Mouse (Mus musculus) right cerebral cortex, adult 2 months (tissue): ENCODE results near the gene Mmrn1.

Experiments
- DNase-seq, 2 experiments: peaks; one replicate each; pipeline ENCODE4 v3.0.0; 2021 to 2022; ENCODE audit warnings: low spot score in 2 of 2

Gene Mmrn1

DNA sequence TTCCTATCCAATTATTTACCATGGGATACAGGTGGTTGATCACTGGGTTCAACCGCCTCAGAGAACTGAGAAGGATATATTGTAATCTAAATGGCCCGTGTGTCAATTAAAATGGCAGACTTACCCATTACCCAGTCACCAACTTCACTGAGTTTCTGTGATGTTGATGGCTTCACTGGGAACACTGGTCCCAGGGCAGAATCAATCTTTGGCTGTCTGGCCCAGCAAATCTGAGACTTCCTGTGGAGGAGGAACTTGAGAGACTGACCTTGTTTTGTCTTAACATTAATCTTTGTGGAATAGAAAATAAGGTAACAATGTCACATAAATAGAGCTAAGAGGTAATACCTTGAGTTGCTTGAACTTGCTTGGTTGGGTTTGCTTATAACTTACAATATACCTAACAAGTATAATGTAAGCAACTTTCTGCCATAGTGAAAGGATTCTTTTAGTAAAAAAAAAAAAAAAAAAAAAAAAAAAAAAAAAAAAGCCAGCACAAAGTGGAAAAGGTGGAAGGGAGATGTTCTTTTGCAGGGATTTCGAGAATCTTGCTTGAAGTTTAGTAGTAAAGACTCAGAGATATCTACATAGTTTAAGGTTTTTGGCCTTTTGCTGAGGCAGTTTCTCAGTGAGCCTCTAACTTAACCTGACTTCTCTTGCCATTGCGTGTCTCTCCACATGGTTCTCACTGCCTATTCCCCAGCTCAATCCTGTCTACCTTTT, 68.8 kb downstream of the Mmrn1 start:
- no peak for DNase-seq

DNA sequence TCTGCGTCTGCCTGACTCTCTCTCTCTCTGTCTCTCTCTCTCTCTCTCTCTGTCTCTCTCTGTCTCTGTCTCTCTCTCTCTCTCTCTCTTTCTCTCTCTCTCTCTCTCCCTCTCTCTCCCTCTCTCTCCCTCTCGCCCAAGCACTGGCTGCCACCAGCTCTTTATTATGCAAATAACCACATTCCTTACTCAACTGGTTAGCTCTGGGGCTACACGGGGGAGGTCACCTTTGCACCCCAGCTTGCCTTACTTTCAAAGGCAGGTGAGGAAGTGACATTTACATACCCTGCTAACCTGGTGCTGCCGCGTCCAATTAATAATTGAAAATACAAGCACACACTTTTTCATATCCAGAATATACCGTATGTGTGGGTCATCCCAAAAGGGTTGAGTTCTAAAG, 69.3 kb downstream of the Mmrn1 start:
- no peak for DNase-seq

DNA sequence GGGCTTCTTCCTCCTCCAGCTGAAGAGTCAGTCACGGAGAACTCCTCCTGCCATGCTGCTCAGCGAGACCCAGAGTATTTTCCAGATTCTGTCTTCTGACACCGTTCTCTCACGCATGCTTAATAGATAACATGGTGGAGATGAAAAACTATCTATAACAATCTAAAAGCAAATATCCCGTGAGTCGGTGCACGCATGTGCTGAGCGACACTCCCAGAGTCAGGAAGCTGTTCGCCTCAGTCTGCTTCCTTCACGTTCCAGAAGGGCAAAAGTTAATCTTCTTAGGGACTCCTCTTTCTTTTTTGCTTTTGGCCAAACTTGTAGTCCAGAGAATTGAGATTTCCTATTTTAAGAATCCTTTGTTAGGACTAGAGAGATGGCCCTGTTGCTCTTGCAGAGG, 69.7 kb downstream of the Mmrn1 start:
- no peak for DNase-seq

DNA sequence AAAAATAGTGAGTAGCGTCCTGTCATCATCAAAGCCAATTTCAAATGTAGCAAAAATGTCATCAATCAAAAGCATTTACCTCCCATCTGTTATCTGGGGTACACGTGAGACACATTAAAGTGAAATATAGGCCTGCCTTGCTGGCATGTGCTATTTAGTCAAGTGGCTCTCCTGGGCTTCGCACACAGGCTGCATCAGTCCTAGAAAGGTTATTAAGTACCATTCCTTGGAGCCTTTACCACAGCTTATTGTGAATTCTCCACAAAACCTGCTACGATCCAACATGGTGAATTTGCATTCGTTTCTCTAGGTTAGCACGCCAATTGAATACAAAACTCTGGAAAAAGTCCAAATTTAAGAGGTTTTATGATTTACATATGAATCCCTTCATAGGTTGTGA, 70.8 kb downstream of the Mmrn1 start:
- DNase-seq, result no peak

DNA sequence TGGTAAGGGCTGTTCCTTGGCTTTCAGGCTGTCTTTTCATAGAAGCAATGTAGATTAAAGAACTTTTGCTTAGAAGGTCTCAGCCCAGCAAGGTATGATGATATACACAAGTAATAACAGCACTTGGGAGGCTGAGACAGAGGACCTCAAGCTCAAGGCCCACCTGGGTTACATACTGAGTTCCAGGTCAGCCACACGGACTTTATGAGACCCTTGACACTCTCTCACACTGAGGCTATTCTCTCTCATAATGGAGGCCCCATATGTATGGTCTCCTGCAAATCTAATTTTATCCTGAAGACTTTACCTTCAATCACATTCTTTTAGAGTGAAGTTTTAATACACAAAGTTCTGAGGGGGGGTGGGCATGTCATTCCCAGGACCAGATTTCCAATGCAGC, 71.6 kb downstream of the Mmrn1 start:
- no peak for DNase-seq

DNA sequence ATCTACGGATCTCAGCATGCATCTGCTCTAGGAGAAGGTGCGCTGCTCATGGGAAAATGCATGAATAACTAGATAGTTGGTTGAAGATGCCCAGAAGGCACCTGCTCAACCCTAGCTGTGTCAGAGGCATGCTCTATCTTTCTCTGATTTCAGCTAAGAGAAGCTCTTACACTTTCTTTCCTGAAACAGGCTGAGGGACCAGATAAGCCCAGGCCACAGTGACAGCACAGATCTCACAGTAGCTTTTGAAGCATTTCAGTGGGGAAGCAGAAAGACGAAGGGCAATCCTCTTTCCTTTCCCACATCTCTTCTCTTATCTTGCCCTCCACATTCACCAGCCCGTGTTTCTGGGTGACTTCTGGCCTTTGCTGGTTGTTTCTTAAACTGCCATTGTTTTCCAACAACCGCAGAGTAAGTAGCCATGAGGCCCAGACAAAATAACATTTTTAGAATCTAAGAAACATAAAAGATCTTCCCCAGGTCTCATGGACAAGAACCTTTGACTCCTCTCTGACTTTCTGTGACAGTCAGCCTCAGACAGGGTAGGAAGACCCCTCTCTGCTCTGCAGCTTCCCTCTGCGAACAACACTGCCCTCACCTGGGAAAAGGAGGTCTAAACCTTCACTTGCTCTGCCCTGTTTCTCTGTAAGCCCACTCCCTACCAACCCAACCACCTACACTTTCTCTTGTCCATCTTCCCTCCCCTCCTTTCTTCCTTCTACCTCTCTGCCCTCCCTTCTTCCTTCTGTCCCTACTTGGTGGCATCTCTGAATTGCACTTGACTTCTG, 76.4 kb downstream of the Mmrn1 start:
- DNase-seq, result no peak

DNA sequence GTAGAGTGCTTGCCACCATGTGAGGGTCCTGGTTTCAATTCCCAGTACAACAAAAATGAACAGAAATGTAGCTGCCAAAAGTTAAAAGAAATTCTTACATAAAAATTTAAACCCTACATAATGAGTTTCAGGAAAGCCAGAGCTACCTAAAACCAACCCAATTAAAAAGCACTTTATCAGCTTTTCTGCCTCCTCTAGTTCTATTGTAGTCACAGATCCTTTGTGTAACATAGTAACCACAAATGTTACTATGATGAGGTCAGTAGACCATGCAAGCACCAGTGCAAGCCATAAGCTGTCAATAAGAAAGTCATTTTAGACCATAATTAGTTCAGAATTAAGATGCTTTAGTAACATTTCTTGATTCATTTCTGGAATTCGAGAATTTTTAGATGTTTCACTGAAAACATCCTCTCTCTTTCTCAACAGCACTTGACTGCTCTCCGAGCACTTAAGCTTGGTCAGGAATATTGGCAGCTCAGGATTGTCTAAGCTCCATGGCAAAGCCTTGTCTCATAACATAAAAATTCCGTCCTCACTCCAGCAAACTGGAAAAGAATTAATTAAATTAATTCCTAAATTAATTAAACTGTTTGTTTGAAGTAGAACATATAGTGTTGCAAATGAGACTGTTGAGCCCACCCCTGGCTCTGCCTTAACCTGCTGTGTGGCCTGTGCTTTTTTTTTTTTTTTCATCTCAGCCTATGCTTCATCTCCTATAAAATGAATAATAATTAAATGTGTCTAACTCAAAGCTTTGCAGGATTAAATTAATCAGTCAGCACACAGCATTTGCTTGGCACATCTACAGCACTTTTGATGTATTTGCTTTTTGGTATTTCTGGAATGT, 79.4 kb downstream of the Mmrn1 start:
- no peak for DNase-seq

DNA sequence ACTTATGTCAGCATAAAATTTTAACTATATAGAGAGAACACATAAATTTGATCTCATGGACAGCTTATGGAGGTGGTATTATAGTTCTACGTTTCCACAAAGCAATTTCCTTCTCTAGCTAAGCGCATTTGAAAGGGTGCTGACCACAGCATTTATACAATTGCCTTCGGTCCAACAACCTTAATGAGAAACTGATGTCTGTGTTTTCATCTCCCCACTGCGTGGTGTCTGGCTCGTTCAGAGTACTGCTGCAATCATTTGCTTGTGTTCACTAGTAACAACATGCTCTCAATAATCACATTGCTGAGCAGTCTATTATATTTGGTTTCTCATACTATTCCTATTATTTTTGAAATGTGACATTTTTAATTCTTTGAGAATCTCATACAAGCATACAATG, 89.0 kb downstream of the Mmrn1 start:
- DNase-seq, result no peak

DNA sequence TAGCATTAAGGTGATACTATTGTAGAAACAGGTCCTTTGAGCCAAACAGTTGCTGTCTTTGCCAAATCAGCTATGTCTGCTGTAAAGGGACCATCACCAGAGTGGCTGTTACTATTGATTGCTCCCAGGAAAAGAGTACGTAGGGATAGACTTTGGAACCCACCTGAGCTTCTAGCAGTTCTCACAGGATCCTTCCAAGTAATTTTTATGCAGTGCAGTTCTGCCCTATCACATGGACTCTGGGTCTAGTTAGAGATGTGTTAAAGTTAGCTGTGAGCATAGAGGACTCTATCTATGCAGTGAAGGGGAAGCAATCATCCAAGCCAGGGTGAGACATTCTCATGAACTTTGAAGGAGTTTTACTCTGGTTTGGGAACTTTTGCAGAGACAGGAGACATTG, 94.9 kb downstream of the Mmrn1 start:
- no peak for DNase-seq

DNA sequence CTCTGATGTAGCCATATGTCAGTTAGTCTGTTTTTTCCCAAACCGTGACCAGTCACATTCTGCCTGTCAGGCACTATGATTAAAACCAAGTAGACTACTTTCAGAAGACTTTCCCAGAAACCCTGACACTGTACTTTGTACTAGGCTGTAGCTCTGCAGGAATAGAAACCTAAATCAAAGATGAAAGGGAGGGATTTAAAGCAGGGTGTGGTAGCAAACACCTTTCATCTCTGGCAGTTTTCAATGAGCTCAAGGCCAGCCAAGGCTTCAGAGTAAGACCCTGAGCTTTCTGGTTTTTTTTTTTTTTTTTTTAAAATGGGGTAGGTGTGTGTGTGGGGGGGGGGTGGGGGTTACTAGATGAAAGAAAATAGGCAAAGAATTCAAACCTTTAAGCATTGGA, 96.2 kb downstream of the Mmrn1 start:
- no peak for DNase-seq

DNA sequence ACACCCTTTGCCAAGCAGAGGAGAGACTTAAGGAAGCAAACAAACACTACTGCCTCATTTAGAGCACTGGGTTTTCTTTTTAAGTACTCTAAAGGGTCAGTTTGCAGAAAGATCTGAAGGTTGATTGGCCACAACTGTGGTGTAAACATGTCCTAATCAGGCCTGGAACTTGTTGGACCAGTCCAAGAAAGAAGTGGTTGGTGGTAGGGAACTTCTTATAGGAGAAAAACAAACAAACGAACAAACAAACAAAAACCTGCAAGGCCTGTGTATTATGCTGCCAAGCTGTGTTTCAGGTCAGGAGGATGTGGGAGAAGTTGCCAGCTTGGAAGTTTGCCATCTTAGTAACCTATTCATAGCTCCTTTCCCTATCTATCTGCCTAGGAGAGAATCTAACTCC, 108.5 kb downstream of the Mmrn1 start:
- no peak for DNase-seq
